Mouse (Mus musculus) fibroblast of lung, adult 2 months (primary cell): Measurements from ENCODE around the gene Ms4a4d.
"Not testable (repeated sequence)": the region's sequence is repeated elsewhere in the genome, so short reads cannot be mapped to it uniquely, and the experiment has no call there.

Experiments used
- DNase-seq: peaks from one replicate; pipeline ENCODE4 v3.0.0-alpha.2; 2011; ENCODE audit warnings: low read depth

Gene Ms4a4d

GRCm38 (mm10) chr19:11536593-11536992, at the start of gene Ms4a4d:
Ms4a4d (plus strand) TSS chr19:11536801.
- no peak for DNase-seq

DNA sequence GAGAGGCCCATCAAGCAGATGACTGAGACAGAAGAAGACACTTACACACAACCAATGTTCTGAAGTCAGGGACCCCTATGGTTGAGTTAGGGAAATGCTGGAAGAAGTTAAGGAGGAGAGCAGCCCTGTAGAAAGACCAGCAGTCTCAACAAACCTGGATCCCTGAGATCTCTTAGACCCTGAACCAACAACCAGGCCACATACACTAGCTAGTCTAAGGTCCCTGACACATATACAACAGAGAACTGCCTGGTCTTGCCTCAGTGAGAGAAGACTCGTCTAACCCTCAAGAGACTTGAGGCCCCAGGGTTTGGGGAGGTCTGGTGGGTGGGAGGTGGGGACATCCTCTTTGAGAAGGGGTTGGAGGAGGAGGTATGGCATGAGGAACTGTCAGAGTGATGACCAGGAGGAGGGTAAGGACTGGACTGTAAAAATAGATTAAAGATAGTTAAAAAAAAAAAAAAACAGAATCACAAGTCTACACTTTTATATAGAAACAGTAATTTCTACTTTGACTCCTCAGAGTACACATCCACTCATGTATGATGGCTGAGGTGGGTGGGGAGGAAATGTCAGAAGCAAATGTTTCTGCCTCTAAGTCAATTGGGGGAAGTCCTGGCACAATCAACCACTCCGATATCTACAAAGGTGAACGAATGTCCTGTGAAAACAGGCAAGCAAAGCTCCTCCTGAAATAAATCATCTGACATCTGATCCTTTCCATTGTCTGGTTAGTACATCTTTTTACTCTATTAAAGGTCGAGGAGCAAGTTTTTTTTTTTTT, 45.0 kb upstream of the Ms4a4d start:
- no peak for DNase-seq

DNA sequence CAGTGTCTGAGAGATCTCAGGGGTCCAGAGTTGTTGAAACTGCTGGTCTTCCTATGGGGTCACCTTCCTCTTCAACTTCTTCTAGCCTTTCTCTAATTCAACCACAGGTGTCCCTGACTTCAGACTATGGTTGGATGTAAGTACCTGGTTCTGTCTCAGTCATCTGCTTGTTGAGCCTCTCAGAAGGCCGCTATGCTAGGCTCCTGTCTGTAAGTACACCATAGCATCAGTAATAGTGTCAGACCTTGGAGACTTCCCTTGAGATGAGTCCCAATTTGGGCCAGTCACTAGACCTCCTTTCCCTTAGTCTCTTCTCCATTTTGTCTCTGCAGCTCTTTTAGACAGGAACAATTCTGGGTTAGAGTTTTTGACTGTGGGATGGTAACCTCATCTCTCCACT, 43.9 kb upstream of the Ms4a4d start:
- DNase-seq, result no peak

- no peak for DNase-seq
Observed at GRCm38 (mm10) chr19:11494519-11494918, 42.1 kb upstream of the Ms4a4d start.

GRCm38 (mm10) chr19:11496361-11496760, 40.2 kb upstream of the Ms4a4d start:
- no peak for DNase-seq

GRCm38 (mm10) chr19:11497300-11497699, 39.3 kb upstream of the Ms4a4d start:
- DNase-seq, result not testable (repeated sequence)

DNA sequence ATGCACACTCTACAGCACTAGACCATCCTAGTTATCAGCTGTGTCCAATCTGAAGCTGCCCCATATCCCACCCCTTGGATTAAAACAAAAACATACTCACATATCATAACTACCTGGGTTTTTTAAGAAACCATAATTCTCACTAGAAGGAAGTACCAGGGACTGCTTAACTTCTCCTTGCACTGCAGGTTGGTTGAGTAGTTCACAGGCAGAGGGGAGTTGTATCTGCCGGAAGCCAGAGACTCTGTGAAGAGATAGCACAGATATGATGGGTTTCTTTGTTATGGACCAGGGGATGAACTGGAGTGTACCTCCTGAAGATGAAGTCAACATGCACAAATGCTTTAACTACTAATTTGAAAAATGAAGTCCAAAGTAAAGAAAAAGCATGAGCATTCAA, 35.8 kb upstream of the Ms4a4d start:
- no peak for DNase-seq

DNA sequence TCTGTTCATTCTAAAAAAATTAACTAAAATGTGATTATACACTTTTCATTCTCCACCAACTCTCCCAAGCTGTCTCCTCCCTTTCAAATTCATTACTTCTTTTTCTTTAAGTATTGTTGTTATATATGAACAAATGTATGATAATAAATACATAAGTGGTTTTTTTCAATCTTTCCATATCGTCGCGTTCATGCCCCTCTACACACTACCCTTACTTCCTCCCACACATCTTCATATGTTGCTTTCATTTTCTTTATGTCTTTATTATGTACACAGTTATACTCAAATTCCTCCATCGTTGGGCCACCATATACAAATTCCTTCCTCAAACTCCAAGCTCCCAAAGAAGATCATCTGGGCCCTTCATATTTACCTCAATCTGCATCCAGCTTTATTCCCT, 35.3 kb upstream of the Ms4a4d start:
- no peak for DNase-seq

DNA sequence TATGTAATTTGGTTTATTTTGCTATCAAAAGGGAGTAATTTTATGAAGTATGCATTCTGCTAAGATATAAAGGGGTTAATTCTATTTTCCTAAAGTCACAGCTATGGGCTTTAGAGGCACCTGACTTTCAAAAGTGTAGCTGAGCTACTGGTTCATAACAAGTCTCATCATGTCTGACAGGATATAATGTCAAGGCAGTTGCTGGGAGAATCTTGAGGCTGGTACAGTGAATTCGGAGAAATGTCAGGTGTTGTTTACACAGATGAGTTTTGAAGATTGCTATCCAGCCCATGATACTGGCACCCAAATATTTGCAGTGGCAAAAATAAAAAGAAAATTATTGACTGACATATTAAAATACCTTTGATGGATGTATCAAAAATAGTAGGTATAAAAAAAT, 31.7 kb upstream of the Ms4a4d start:
- no peak for DNase-seq

GRCm38 (mm10) chr19:11513458-11513857, 23.1 kb upstream of the Ms4a4d start:
- no peak for DNase-seq

GRCm38 (mm10) chr19:11516246-11516645, 20.4 kb upstream of the Ms4a4d start, which contains the start of gene Ms4a6b:
Ms4a6b (plus strand) TSS chr19:11516512.
- no peak for DNase-seq

DNA sequence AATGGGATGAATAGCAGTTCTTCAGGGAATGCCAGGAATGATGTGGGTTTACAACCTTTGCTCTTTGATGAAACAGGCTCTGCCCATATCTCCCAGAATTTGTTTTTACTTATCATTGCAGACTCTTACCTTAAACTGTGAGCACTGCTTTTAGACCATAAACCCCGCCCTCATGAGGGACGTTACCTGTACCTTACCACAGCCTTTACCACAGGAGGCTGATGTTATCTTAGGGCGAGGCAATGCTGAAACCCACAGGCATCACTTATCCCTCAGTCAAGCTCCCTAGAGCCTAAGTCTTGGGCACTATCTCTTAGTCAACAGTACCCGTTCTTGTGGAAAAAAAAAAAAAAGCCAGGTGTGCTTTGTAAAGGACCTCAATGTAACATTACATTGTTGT, 19.8 kb upstream of the Ms4a4d start:
- no peak for DNase-seq

- not testable (repeated sequence) for DNase-seq
Observed at GRCm38 (mm10) chr19:11517373-11517772, 19.2 kb upstream of the Ms4a4d start.

DNA sequence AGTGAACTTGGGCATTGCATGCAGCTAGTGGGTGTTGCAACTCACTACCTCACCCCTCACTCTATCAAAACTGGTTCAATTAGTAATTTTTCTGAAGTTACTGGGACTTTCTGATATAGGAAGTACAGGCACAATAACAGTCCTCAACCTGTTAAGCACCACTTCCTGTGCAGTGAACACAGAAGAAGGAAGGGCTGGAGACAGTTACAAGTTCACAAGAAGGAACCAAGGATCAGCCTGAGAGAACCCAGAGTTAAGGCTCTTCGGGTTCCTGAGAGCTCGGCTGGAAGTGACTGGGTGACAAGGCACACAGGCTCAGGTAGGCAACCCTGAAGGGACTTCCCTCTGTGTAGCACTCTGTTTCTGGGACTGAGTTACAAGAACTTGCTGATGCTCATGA, 18.2 kb upstream of the Ms4a4d start:
- not testable (repeated sequence) for DNase-seq

DNA sequence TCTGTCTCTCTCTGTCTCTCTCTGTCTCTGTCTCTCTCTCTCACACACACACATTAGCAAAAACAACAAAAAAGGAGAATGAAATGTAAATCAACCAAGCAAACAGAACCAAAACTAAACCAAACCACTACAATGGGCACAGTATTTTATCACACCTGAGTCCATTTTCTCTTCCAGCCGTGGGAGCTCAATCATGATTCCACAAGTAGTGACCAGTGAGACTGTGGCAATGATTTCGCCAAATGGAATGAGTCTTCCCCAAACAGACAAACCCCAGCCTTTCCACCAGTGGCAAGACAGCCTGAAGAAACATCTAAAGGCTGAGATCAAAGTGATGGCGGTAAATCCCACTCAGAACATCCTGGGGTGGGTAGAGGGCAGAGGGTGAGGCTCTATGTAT, 16.5 kb upstream of the Ms4a4d start:
- DNase-seq, result no peak

DNA sequence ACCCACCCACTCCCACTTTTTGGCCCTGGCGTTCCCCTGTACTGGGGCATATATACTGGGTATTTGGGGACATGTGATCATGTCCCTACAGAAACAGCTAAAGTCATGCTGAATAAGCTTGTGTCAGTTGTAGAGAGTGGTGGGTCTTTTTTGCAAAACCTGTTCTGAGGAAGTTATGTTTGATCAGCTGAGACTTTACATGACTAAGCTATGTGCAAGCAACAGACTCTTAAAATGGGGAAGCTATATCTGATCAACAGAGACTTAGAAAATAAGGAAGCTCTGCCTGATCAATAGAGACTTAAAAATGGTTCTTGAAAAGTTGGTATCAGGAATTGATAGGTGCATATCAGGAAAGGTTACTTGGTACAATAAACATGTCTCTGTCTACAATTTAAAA, 3.2 kb upstream of the Ms4a4d start:
- no peak for DNase-seq

- DNase-seq, result no peak
Observed at GRCm38 (mm10) chr19:11533888-11534445, 2.6 kb upstream of the Ms4a4d start.

GRCm38 (mm10) chr19:11537336-11537735, 735 bp downstream of the Ms4a4d start:
- DNase-seq, result no peak

GRCm38 (mm10) chr19:11540166-11540821, 3.7 kb downstream of the Ms4a4d start:
- DNase-seq, result not testable (repeated sequence)

DNA sequence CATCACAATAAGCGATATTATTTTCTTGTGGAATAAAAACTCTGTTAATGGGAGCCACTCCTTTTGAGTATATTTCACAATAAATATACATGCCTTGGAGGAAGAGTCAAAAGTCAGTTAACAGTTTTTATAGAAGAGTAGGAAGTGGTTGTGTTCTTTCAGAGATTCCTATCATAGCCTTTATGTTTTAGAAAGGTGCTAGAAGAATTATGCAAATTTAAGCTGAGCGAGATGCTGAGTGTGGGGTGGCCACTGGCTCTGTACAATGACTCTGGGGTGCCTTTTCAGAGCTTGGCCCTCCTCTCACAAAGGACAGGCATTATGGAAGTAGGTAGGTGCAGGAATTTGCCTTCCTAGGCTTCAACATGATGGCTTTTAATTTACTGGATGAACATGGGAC, 7.8 kb downstream of the Ms4a4d start:
- DNase-seq, result not testable (repeated sequence)

GRCm38 (mm10) chr19:11547911-11548310, 11.3 kb downstream of the Ms4a4d start:
- DNase-seq, result no peak

- no peak for DNase-seq
Observed at GRCm38 (mm10) chr19:11554726-11555125, 18.1 kb downstream of the Ms4a4d start.

DNA sequence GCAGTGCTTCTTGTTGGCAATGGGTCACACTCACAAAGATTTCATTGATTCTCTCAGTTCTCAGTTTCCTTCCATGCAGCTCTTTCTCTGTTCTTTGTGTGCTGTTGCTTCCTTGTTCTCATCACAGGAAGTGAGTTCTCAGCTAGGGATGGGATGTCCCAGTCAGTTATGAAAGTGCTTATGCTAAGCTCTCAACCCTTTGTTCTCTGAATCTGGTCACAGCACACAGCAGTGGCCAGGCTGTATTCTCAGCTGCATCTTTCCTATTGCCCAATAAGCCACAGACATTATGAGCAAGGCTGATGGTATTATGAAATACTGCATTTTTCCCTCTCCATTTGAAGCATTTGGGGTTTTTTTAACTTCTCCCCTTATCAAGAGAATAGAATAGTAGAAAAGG, 23.0 kb downstream of the Ms4a4d start:
- not testable (repeated sequence) for DNase-seq
